Mouse (Mus musculus): ENCODE results near the gene S100pbp.

DNA sequence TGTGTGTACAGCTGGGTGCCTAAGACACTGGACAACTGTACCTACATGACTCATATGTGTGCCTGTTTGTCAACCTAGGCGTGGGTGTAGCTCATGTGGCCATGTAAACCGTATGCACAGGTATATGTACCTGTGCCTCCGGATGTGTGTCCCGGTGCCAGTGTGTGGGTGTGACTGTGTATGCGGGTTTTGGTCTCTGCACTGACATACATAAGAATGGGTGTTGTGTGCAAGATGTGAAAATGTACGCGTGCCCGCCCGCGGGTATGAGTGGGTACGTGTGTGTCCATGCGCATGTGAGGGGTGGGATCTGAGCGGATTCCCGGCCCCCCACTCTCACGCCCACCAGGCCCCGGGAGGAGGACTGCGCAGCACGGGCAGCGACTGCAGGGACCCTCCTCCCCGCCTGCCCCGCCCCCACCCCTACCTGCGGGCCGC is 49.1 kb upstream of the S100pbp start:
- TF ChIP-seq CTCF (IDR thresholded peaks at IDR 0.05) (no peak), EP300 (IDR thresholded peaks at IDR 0.05) (no peak)

Measured in lung, postnatal 0 days (tissue).